10 mouse cellular contexts compared by ENCODE assay signal in the genomic region with DNA sequence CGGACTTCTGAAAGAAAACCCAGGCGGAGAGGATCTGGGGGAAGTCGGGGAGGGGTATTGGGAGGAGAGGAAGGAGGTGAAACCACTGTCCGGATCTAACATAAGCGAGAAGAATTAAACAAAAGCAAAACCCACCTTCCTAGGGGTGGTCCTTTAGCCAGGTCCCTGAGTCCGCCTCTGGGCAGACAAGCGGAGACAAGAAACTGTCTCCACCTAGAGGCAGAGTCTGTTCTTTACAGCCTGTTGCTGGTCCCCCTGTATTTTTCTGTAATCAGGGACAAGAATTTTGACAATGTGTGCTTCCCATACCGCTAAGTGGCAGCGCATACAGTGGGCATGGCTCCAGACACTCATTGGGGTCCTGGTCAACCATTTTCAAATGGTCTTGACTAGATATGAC. TPM values are rescaled to one million over a fixed set of nuclear protein-coding genes. Genes with fewer than 3 reads are reported as not detected.
DNase-seq lines count a peak whose midpoint lies in the region; ATAC-seq lines count a peak whose summit lies in the region.
"Had no signal": no experiment of that assay in that cellular context is flagged by ENCODE, and none has a peak within 500 bp of the region (broad histone marks: within the 10 kb centered on the region; RNA-seq: fewer than 3 reads in every experiment).

No protein-coding gene starts in this region.

- H3K36me3 ChIP-seq in midbrain, embryonic 12.5 days = no peaks in the 10 kb centered on the region
- no peaks in the 10 kb centered on the region for H3K36me3 ChIP-seq in midbrain, embryonic 15.5 days (replicated peaks)
- H3K36me3 ChIP-seq in hindbrain, embryonic 12.5 days = no peaks in the 10 kb centered on the region

- H3K4me3 ChIP-seq in midbrain, embryonic 12.5 days = no peak overlapping the region
- H3K4me3 ChIP-seq in midbrain, embryonic 15.5 days = no peak overlapping the region
- H3K4me3 ChIP-seq in hindbrain, embryonic 12.5 days = no peak overlapping the region

- 60% methylated on average over 9 of the region's 9 CpGs for WGBS in midbrain, embryonic 12.5 days
- 62% methylated on average over 9 of the region's 9 CpGs for WGBS in midbrain, embryonic 15.5 days
- WGBS in hindbrain, embryonic 12.5 days = 59% methylated on average over 9 of the region's 9 CpGs

- no peak overlapping the region for H3K9ac ChIP-seq in midbrain, embryonic 12.5 days (replicated peaks)
- H3K9ac ChIP-seq in midbrain, embryonic 15.5 days = no peak overlapping the region
- no peak overlapping the region for H3K9ac ChIP-seq in hindbrain, embryonic 12.5 days

- no peak overlapping the region for H3K27ac ChIP-seq in midbrain, embryonic 12.5 days (replicated peaks)
- no peak overlapping the region for H3K27ac ChIP-seq in midbrain, embryonic 15.5 days
- H3K27ac ChIP-seq in hindbrain, embryonic 12.5 days = no peak overlapping the region

- H3K9me3 ChIP-seq in midbrain, embryonic 12.5 days = no peaks in the 10 kb centered on the region
- no peaks in the 10 kb centered on the region for H3K9me3 ChIP-seq in midbrain, embryonic 15.5 days
- no peaks in the 10 kb centered on the region for H3K9me3 ChIP-seq in hindbrain, embryonic 12.5 days (replicated peaks)

- DNase-seq in adrenal gland, adult 2 months = peak; percentile 39
- DNase-seq in adrenal gland, adult 18-20 months (ENCODE audit: low spot score in 2 of 2) = no peak
- DNase-seq in heart, postnatal 4 days = peak; percentile 48
- DNase-seq in cerebellum, postnatal 36 days = no peak

- peak; percentile 16; the same call in 1 of the 2 replicates for ATAC-seq in midbrain, embryonic 12.5 days (ENCODE audit: low FRiP score, low read depth)
- ATAC-seq in midbrain, embryonic 15.5 days (replicated peaks) = no peak
- peak; percentile 82 for ATAC-seq in megakaryocyte progenitor cell, adult 5-6 weeks (replicated peaks; ENCODE audit: poor library complexity)
- ATAC-seq in hindbrain, embryonic 12.5 days (ENCODE audit: low FRiP score) = no peak

- H3K4me1 ChIP-seq in midbrain, embryonic 12.5 days = no peaks in the 10 kb centered on the region
- H3K4me1 ChIP-seq in midbrain, embryonic 15.5 days = no peaks in the 10 kb centered on the region
- no peaks in the 10 kb centered on the region for H3K4me1 ChIP-seq in hindbrain, embryonic 12.5 days

- H3K4me2 ChIP-seq in midbrain, embryonic 12.5 days (replicated peaks) = no peak overlapping the region
- H3K4me2 ChIP-seq in midbrain, embryonic 15.5 days = no peak overlapping the region
- H3K4me2 ChIP-seq in hindbrain, embryonic 12.5 days (replicated peaks) = no peak overlapping the region

- H3K27me3 ChIP-seq in midbrain, embryonic 12.5 days = no peaks in the 10 kb centered on the region; the same call in 1 of the 2 replicates
- no peaks in the 10 kb centered on the region for H3K27me3 ChIP-seq in midbrain, embryonic 15.5 days (replicated peaks)
- no peaks in the 10 kb centered on the region for H3K27me3 ChIP-seq in hindbrain, embryonic 12.5 days

RNA-seq across cellular contexts. Expression of gene Dppa3, which starts 7.2 kb away (rescaled TPM):
- not detected for total RNA-seq in adrenal gland, adult 2 months (2021)
- polyA plus RNA-seq in adrenal gland, adult 2 months (2012; rRNA removed) = not detected in 2 replicates
- not detected for total RNA-seq in adrenal gland, adult 18-20 months (2021)
- polyA plus RNA-seq in midbrain, embryonic 12.5 days (2016; fragmentation: Nextera tagmentation; extraction: Ambion mirVana) = not detected in 2 replicates
- polyA plus RNA-seq in midbrain, embryonic 15.5 days (2015; fragmentation: Nextera tagmentation; extraction: Ambion mirVana) = not detected in 2 replicates
- not detected for total RNA-seq in heart, postnatal 4 days (2021)
- total RNA-seq in megakaryocyte progenitor cell, adult 5-6 weeks (2015) = not detected in 2 replicates
- total RNA-seq in megakaryocyte progenitor cell, adult 5-6 weeks (2017) = not detected in 2 replicates
- polyA plus RNA-seq in hindbrain, embryonic 12.5 days (2016; fragmentation: Nextera tagmentation; extraction: Ambion mirVana) = not detected in 2 replicates
- polyA plus RNA-seq: C2C12; frontal cortex, adult 2 months had no signal

RNA-seq across cellular contexts. Expression of gene Gdf3, which starts 23.5 kb away (rescaled TPM):
- total RNA-seq in adrenal gland, adult 2 months (2021) = not detected
- polyA plus RNA-seq in adrenal gland, adult 2 months (2012; rRNA removed) = 0.04 and 0.08 TPM in 2 replicates
- not detected for total RNA-seq in adrenal gland, adult 18-20 months (2021)
- polyA plus RNA-seq in midbrain, embryonic 12.5 days (2016; fragmentation: Nextera tagmentation; extraction: Ambion mirVana) = not detected in 2 replicates
- not detected in 2 replicates for polyA plus RNA-seq in midbrain, embryonic 15.5 days (2015; fragmentation: Nextera tagmentation; extraction: Ambion mirVana)
- total RNA-seq in heart, postnatal 4 days (2021) = not detected
- 9.5 and 10.8 TPM in 2 replicates for total RNA-seq in megakaryocyte progenitor cell, adult 5-6 weeks (2015)
- total RNA-seq in megakaryocyte progenitor cell, adult 5-6 weeks (2017) = 4.2 and 6.7 TPM in 2 replicates
- polyA plus RNA-seq in hindbrain, embryonic 12.5 days (2016; fragmentation: Nextera tagmentation; extraction: Ambion mirVana) = 0.09 TPM in 1 of 2 replicates, not detected in the other
- polyA plus RNA-seq: C2C12; frontal cortex, adult 2 months had no signal

RNA-seq across cellular contexts. Expression of gene Apobec1, which starts 31.2 kb away (rescaled TPM):
- 10 to 100 TPM; 11.7 to 13.5 TPM for total RNA-seq in adrenal gland, adult 2 months (2021)
- polyA plus RNA-seq in adrenal gland, adult 2 months (2012; rRNA removed) = 13.4 and 15.4 TPM in 2 replicates
- total RNA-seq in adrenal gland, adult 18-20 months (2021) = 10 to 100 TPM in 1 of 2 experiments, 1 to 10 TPM in 1; 9.6 to 17.0 TPM
- 1.7 and 2.8 TPM in 2 replicates for polyA plus RNA-seq in midbrain, embryonic 12.5 days (2016; fragmentation: Nextera tagmentation; extraction: Ambion mirVana)
- 1.5 and 2.2 TPM in 2 replicates for polyA plus RNA-seq in midbrain, embryonic 15.5 days (2015; fragmentation: Nextera tagmentation; extraction: Ambion mirVana)
- 1 to 10 TPM; 4.0 to 7.4 TPM for total RNA-seq in heart, postnatal 4 days (2021)
- 23.6 and 23.7 TPM in 2 replicates for total RNA-seq in megakaryocyte progenitor cell, adult 5-6 weeks (2015)
- 15.0 and 16.7 TPM in 2 replicates for total RNA-seq in megakaryocyte progenitor cell, adult 5-6 weeks (2017)
- 1.8 and 2.9 TPM in 2 replicates for polyA plus RNA-seq in hindbrain, embryonic 12.5 days (2016; fragmentation: Nextera tagmentation; extraction: Ambion mirVana)

Comparison
In these comparisons a context has a peak if more than half of its experiments do, and no peak if none do; other contexts are left out.
1. DNase-seq: peak in adrenal gland, adult 2 months (single experiment) and heart, postnatal 4 days (single experiment); none in adrenal gland, adult 18-20 months (0 of 2) and cerebellum, postnatal 36 days (0 of 2).
2. ATAC-seq: peak in midbrain, embryonic 12.5 days (single experiment) and megakaryocyte progenitor cell, adult 5-6 weeks (single experiment); none in midbrain, embryonic 15.5 days (single experiment) and hindbrain, embryonic 12.5 days (single experiment).
3. RNA of gene Gdf3, which starts 23.5 kb away (total RNA-seq): 4.2 to 10.8 TPM in megakaryocyte progenitor cell, adult 5-6 weeks; not detected in adrenal gland, adult 18-20 months, not detected in heart, postnatal 4 days and not detected in adrenal gland, adult 2 months; every median in the first group is over 4 times any median in the second.